Mouse (Mus musculus) small intestine, adult 2 months (tissue): Measurements from ENCODE around the gene Hspb11.

Experiments
- CTCF ChIP-seq: fragments of 200-500 bp; IDR thresholded peaks from 2 replicates; pipeline ENCODE4 v1.5.1; 2012; ENCODE audit warnings: low read depth, mild to moderate bottlenecking, control low read depth, inconsistent platforms, low read length, moderate library complexity, mixed read lengths; ENCODE audit not compliant: insufficient replicate concordance, insufficient read length; ENCODE audit errors: extremely low read depth
- POLR2A ChIP-seq: fragments of 200-500 bp; IDR thresholded peaks from 2 replicates; pipeline ENCODE4 v1.6.1; 2012; ENCODE audit warnings: low read depth, mild to moderate bottlenecking, control low read depth, inconsistent platforms, low read length, moderate library complexity

DNA sequence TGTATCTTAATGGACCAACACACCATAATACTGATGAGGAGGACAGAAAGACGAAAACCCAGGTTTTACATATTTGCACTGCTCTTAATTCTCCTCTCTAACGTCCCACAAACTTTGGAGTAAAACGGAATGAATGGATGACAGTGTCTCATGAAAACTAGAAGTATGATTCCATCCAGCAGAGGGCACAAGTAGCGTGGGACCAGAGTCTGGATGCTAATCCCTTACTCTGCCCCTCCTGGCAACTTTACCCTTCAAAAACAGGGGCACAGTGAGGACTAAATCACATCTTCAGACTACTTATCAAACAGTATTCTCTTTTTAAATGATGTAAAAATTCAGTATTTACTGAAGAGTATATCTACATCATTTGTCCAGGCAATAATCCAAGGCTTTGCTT is 2.9 kb upstream of the Hspb11 start:
- no peak for TF ChIP-seq POLR2A
- TF ChIP-seq CTCF: peak; percentile 58; the same call in 1 of the 2 replicates
